Mouse (Mus musculus) midbrain, embryonic 16.5 days (tissue): Measurements from ENCODE around the gene Tmem109. TPM values are rescaled to one million over a fixed set of nuclear protein-coding genes. Genes with fewer than 3 reads are reported as not detected.

Experiments used
- ATAC-seq: fragments of 200-750 bp; cut with Nextera tagmentation; 2 replicates; pipeline ENCODE4 v1.8.0; 2017; ENCODE audit warnings: moderate TSS enrichment
- H3K27ac ChIP-seq: fragments of 300-500 bp; sonication (generic); 2 replicates; pipeline ENCODE4 v1.5.1; 2014; ENCODE audit warnings: mild to moderate bottlenecking, low read length, mixed read lengths
- H3K27me3 ChIP-seq: fragments of 300-500 bp; sonication (generic); 2 replicates; pipeline ENCODE4 v1.6.1; 2014; ENCODE audit warnings: low read depth, low read length, mixed read lengths; ENCODE audit not compliant: control insufficient read depth, insufficient read depth
- H3K36me3 ChIP-seq: fragments of 300-500 bp; sonication (generic); 2 replicates; pipeline ENCODE4 v1.6.1; 2014; ENCODE audit warnings: mild to moderate bottlenecking, low read length, moderate library complexity, mixed read lengths; ENCODE audit not compliant: control insufficient read depth, insufficient read depth
- H3K4me1 ChIP-seq: fragments of 300-500 bp; sonication (generic); 2 replicates; pipeline ENCODE4 v1.6.1; 2014; ENCODE audit warnings: mild to moderate bottlenecking, low read length, mixed read lengths; ENCODE audit not compliant: control insufficient read depth, insufficient read depth
- H3K4me2 ChIP-seq: fragments of 300-500 bp; sonication (generic); 2 replicates; pipeline ENCODE4 v1.6.1; 2014; ENCODE audit warnings: mild to moderate bottlenecking, low read length, mixed read lengths
- H3K4me3 ChIP-seq: fragments of 300-500 bp; sonication (generic); 2 replicates; pipeline ENCODE4 v1.5.1; 2014; ENCODE audit warnings: low read depth, mild to moderate bottlenecking, low read length, moderate library complexity, mixed read lengths
- H3K9ac ChIP-seq: fragments of 300-500 bp; sonication (generic); 2 replicates; pipeline ENCODE4 v1.6.1; 2014; ENCODE audit warnings: low read depth, low read length, mixed read lengths
- H3K9me3 ChIP-seq: fragments of 300-500 bp; sonication (generic); replicated peaks from 2 replicates; pipeline ENCODE4 v1.6.1; 2014; ENCODE audit warnings: mild to moderate bottlenecking, low read length, mixed read lengths; ENCODE audit not compliant: control insufficient read depth, poor library complexity, severe bottlenecking
- WGBS: fragments of 180-500 bp; shearing (Covaris S2); extraction: QIAGEN DNeasy Blood & Tissue Kit; methylation state at CpG from one replicate; pipeline ENCODE4 v1.1.7; 2014; 5-methylcytosine and 5-hydroxymethylcytosine counted together
- polyA plus RNA-seq: library from polyadenylated mRNA; unstranded; fragments of >200 nt; fragmentation: Nextera tagmentation; extraction: Ambion mirVana; gene quantifications from 2 replicates; pipeline ENCODE4 v1.2.1, GENCODE M21; 2015

Gene Tmem109
- polyA plus RNA-seq, 1 experiment from 2014 or later, result 47.0 TPM

DNA sequence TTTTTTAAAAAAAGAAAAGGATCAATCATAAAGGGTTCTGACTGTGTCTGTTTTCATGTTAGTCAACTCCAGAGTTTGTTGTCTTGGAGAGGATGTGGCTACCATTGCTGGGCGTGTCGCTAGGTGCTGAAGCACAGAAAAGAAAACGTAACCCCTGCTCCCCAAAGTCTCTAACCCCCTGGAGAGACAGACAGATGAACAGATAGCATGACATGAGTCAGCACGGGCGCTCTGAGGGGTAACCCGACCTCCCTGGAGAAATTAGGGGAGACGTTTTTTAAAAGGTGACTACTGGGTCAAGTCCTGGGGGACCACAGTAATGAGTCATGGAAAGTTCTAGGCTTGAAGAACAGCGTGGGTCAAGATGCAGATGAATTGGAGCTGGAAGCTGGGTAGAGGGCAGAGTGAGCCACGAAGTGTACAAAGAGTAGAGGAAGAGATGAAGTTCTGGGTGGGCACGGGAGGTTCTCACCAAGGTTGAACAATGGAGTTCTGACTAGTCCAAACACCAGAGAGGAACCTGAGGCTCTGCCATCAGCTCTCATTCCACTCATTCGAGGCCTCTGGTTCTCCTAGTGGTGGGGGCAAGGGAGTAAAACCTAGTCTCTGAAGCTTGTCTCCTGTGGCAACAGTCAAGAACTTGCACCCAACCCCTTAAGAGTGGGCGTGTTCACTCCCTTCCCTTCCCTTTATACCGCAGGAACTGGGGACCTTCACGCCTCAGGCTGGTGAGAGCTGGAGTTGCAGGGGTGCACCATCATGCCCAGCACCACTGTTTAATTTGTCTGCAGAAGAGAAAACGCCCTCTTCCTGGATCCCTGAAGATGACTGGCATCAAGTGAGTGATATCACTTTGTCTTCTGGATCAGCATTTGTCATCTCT, 42.5 kb downstream of the Tmem109 start, which contains the start of gene Slc15a3:
Gene Slc15a3 (plus strand): TSS at position 718 of the 883 bp plus-strand sequence.
- no peaks in the 10 kb centered on the region for H3K9me3 ChIP-seq
- no peak within 1 kb of the TSS for H3K9ac ChIP-seq
- H3K4me2 ChIP-seq, result no peak within 1 kb of the TSS
- H3K4me3 ChIP-seq, result no peak within 1 kb of the TSS
- no peak within 1 kb of the TSS for H3K27ac ChIP-seq
- no peaks in the 10 kb centered on the region for H3K4me1 ChIP-seq
- H3K36me3 ChIP-seq, result no peaks in the 10 kb centered on the region
- no peaks in the 10 kb centered on the region for H3K27me3 ChIP-seq
- ATAC-seq, result no peak
- 87% methylated on average over 15 of the region's 15 CpGs for WGBS

DNA sequence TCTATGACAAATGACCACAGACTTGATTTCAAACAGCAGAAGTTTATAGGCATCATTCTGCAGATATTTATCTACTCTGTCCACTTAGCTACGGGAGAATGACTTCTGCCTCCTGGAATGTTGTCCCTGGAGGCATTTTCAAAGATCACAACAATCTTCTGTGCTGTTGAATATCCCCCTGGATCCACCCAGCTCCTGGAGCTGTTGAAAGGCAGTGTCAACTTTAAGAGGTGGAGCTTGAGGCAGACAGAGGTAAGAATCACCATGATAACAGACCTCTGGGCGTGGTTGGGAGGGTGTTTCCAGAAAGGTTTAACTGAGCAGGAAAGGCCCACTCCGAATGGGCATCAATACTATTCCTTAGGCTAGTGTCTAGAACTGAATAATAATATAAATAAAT, 46.1 kb downstream of the Tmem109 start:
- Histone ChIP-seq H3K9ac (no peak overlapping the region), H3K4me2 (no peak overlapping the region), H3K27ac (no peak overlapping the region), H3K4me3 (no peak overlapping the region), H3K27me3 (no peaks in the 10 kb centered on the region), H3K4me1 (no peaks in the 10 kb centered on the region), H3K9me3 (no peaks in the 10 kb centered on the region), H3K36me3 (no peaks in the 10 kb centered on the region)
- WGBS, result 64% methylated on average over 3 of the region's 3 CpGs
- no peak for ATAC-seq

DNA sequence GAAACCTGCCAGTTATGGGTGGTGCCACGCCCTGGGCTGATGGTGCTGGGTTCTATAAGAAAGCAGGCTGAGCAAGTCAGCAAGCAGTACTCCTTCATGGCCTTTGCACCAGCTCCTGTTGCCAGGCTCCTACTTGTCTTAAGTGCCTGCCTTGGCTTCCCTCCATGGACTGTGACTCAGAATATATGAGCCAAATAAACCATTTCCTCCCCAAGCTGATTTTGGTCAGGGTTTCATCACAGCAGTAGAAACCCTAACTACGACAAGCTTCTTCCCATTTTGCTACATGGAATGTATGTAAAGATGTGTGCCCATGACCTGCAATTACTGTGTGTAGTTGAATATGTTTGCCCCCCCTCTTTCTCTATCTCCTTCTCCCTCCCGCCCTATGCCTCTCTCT, 48.2 kb downstream of the Tmem109 start:
- no peak for ATAC-seq
- H3K4me3 ChIP-seq, result no peak overlapping the region
- H3K9ac ChIP-seq, result no peak overlapping the region
- no peaks in the 10 kb centered on the region for H3K4me1 ChIP-seq
- no peaks in the 10 kb centered on the region for H3K9me3 ChIP-seq
- H3K27ac ChIP-seq, result no peak overlapping the region
- 81% methylated on average over 3 of the region's 3 CpGs for WGBS
- H3K27me3 ChIP-seq, result no peaks in the 10 kb centered on the region
- H3K36me3 ChIP-seq, result no peaks in the 10 kb centered on the region
- no peak overlapping the region for H3K4me2 ChIP-seq

DNA sequence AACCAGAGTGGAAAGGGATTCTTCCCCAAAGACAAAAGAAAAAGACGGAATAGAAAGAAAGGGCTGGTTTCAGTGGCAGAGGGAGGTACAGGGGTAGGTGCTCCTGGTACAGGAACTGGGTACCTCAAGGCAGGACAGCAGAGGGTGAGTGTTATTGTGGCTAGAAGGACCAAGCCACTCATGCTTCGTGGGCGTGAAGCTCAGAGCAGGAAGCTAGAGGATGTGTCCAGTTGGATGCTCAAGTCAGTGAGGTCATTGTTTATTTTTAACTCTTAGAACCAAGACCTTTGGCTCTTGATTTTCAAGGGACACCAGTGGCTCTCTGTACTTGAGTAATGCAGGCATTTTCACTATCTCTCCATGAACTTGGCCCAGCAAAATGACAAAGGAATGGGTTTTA, 49.8 kb downstream of the Tmem109 start:
- H3K4me1 ChIP-seq, result no peaks in the 10 kb centered on the region
- no peaks in the 10 kb centered on the region for H3K36me3 ChIP-seq
- H3K27ac ChIP-seq, result no peak overlapping the region
- no peak overlapping the region for H3K9ac ChIP-seq
- no peak for ATAC-seq
- WGBS, result 83% methylated on average over 3 of the region's 3 CpGs
- H3K4me3 ChIP-seq, result no peak overlapping the region
- H3K4me2 ChIP-seq, result no peak overlapping the region
- H3K27me3 ChIP-seq, result no peaks in the 10 kb centered on the region
- H3K9me3 ChIP-seq, result no peaks in the 10 kb centered on the region

DNA sequence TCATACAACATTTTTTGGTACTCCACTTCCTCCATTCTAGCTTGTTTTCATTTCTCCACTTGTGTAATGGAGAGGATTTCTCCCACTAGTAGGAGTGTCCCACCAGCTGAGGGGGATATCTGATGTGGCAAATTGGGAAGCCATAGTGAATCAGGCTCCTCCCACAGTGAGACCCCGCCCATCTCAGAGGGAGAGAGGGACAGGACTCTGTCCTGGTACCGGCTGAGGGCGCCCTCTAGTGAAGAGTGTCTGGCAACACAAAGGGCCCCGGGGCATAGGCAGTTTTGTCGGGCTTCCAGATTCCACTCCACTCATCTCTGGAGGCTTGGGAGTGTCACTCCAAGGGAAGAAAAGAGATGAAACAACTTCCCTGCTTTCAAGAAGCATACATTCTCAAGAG, 50.4 kb downstream of the Tmem109 start:
- no peaks in the 10 kb centered on the region for H3K9me3 ChIP-seq
- no peak for ATAC-seq
- H3K4me2 ChIP-seq, result no peak overlapping the region
- no peak overlapping the region for H3K4me3 ChIP-seq
- 8% methylated on average over 5 of the region's 5 CpGs for WGBS
- H3K36me3 ChIP-seq, result no peaks in the 10 kb centered on the region
- H3K27me3 ChIP-seq, result no peaks in the 10 kb centered on the region
- no peak overlapping the region for H3K9ac ChIP-seq
- no peaks in the 10 kb centered on the region for H3K4me1 ChIP-seq
- H3K27ac ChIP-seq, result no peak overlapping the region

- no peak for ATAC-seq
- Histone ChIP-seq H3K4me3 (no peak within 1 kb of the TSS), H3K9ac (no peak within 1 kb of the TSS), H3K9me3 (no peaks in the 10 kb centered on the region), H3K4me2 (no peak within 1 kb of the TSS), H3K27ac (no peak within 1 kb of the TSS), H3K36me3 (no peaks in the 10 kb centered on the region), H3K27me3 (no peaks in the 10 kb centered on the region), H3K4me1 (no peaks in the 10 kb centered on the region)
- 95% methylated on average over 16 of the region's 16 CpGs for WGBS
Observed at GRCm38 (mm10) chr19:10829436-10830175, 52.2 kb downstream of the Tmem109 start, which contains the start of gene Cd6. Gene Cd6, minus strand, starts transcription at chr19:10830058.

GRCm38 (mm10) chr19:10828321-10828720, 53.5 kb downstream of the Tmem109 start:
- H3K4me1 ChIP-seq, result no peaks in the 10 kb centered on the region
- no peak overlapping the region for H3K9ac ChIP-seq
- no peaks in the 10 kb centered on the region for H3K9me3 ChIP-seq
- WGBS, result 94% methylated on average over 5 of the region's 5 CpGs
- no peaks in the 10 kb centered on the region for H3K27me3 ChIP-seq
- no peak overlapping the region for H3K4me3 ChIP-seq
- H3K27ac ChIP-seq, result no peak overlapping the region
- no peaks in the 10 kb centered on the region for H3K36me3 ChIP-seq
- no peak for ATAC-seq
- H3K4me2 ChIP-seq, result no peak overlapping the region

GRCm38 (mm10) chr19:10824061-10824460, 57.7 kb downstream of the Tmem109 start:
- no peak overlapping the region for H3K9ac ChIP-seq
- no peak for ATAC-seq
- no peak overlapping the region for H3K4me3 ChIP-seq
- H3K27me3 ChIP-seq, result no peaks in the 10 kb centered on the region
- no peaks in the 10 kb centered on the region for H3K4me1 ChIP-seq
- no peaks in the 10 kb centered on the region for H3K9me3 ChIP-seq
- H3K4me2 ChIP-seq, result no peak overlapping the region
- no peaks in the 10 kb centered on the region for H3K36me3 ChIP-seq
- WGBS, result 87% methylated on average over 7 of the region's 7 CpGs
- H3K27ac ChIP-seq, result no peak overlapping the region

GRCm38 (mm10) chr19:10822534-10822933, 59.3 kb downstream of the Tmem109 start:
- H3K27ac ChIP-seq, result no peak overlapping the region
- no peak for ATAC-seq
- no peak overlapping the region for H3K4me2 ChIP-seq
- no peaks in the 10 kb centered on the region for H3K4me1 ChIP-seq
- H3K27me3 ChIP-seq, result no peaks in the 10 kb centered on the region
- no peaks in the 10 kb centered on the region for H3K9me3 ChIP-seq
- H3K36me3 ChIP-seq, result no peaks in the 10 kb centered on the region
- WGBS, result 96% methylated on average over 4 of the region's 4 CpGs
- no peak overlapping the region for H3K4me3 ChIP-seq
- H3K9ac ChIP-seq, result no peak overlapping the region
